Mouse (Mus musculus) fibroblast of lung, adult 2 months (primary cell): ENCODE data around the gene Vegfa.

Source experiments
- DNase-seq: peaks from one replicate; pipeline ENCODE4 v3.0.0-alpha.2; 2011; ENCODE audit warnings: low read depth

Vegfa gene

DNA sequence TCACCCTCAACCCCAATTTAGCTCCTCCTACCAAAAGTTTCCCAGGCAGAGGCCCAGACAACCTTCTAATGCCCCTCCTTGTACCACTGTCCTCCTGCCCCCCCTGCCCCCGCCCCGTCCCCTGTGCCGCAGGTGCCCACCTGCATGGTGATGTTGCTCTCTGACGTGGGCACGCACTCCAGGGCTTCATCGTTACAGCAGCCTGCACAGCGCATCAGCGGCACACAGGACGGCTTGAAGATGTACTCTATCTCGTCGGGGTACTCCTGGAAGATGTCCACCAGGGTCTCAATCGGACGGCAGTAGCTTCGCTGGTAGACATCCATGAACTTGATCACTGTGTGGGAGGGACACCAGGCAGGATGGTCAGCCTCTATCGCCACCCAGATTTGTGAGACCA, 7.0 kb downstream of the Vegfa start:
- no peak for DNase-seq

DNA sequence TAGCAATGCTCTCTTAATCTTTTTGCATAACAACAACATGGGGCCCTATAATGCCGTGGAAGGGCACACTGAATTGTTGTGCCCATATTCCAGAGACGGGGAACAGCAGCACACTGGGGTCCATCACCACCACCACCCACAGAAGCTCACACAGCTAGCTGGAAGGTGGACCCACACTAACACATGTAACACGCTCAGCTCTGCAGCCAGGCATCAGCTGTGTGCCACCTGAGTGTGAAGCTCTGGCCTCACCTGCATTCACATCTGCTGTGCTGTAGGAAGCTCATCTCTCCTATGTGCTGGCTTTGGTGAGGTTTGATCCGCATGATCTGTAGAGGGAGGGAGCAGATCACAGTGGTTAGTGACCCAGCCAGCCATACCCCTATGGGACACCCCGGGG, 8.0 kb downstream of the Vegfa start:
- no peak for DNase-seq

DNA sequence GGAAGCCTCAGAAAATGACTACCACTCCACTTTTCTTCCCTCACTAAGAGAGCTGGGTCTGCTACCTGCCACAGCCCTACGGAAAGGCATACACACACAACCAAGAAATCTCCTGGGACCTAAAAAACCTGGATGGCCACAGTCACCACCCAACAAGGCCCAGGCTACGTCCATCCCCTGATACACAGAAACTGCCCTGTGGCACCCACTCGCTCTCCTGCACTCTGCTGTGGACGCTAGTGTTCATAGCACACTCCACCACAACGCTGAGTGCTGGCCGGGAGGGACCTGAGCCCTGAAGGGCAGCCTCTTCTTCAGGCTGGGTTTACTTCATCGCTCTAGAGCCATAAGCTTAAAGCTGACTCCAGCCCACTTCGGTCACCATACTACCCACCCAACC, 8.6 kb downstream of the Vegfa start:
- DNase-seq: no peak

DNA sequence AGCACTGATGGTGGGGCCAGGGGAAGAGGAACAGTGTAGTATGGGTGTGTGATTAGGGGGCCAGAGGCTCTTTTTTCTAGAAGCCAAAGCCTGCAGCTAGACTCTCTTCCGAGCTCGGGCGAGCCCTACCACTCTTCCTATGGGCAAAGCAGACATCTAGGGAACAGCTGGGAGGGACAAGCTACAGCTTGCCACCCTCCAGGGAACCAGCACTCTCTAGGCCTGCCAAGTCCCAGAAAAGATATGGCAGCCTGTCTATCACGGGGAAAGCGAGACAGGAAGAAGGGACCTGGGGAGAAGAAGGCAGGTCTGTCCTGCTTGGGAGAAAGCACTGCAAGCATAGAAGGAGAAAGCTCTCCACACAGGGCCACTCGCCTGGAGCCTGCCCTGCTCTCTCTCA, 9.2 kb downstream of the Vegfa start:
- no peak for DNase-seq

DNA sequence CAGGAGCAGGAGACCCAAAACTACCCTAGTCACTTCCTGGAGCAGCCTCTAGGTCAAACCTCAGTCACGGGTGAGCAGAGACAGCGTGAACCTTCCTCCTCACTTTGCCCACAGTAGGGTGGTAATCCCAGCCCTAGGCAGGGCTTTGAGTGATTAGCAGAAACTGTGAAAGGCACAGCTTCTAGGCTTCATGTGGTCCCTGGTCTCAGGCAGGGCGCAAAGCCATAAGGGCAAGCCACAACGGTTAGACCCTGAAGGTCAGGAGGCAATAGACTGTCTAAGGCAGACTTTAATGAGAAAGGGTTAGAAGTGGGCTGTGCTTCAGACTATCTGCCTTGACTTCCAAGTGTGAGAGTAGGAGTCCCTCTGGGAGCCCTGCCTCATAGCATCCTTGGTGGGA, 9.7 kb downstream of the Vegfa start:
- DNase-seq: no peak

DNA sequence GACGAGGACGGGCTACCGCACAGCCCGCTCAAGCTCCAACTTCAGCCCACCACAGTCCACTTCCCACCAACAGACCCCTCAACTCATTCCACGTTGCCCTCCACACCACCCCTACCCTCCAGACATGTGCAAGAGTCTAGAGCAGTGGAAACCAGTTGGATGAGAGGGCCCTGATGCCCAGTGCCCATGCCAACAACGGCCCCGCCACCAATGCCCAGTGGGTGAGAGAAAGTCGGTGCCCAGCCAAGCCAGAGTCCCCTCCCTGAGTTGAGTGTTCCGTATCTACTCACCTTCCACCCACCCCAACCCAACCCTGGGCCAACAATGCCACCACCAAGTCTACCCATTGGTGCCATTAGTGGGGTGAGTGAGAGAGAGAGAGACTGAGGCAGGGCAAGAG, 10.4 kb downstream of the Vegfa start:
- no peak for DNase-seq

DNA sequence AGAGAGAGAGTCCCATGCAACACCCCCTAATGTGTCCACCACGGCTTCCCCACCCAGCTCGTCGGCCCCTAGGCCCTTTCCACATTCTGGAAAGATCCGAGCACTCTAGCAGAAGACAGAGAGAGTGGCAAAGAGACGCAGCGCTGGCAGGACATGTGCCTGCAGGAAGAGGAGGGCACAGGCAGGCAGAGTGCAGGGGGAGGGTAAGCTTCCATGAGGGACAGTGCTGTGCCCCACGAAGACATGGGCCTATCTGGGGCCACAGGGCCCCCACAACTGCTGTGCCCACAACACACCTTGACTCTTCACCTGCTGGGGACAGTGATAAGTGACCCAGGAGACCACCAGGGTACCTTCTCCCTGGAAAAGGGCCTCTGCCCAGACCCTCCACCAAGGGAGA, 11.0 kb downstream of the Vegfa start:
- no peak for DNase-seq

DNA sequence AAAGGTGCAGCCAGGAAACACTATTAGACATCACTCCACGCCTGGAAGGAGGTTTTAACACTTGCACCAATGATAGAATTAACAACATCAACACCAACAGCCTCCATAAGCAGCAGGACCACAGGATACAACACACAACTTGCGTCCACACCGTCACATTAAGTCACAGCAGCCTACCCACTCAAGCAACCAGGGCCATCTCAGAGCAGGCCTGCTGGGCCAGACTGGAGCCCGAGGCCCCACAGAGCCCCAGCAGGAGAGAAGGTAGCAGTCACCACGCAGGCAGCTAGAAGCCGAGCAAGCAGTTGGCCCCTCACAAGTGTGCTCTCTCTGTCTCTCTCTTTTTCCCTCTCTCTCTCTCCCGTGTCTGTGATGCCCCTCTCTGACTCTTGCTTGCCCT, 11.6 kb downstream of the Vegfa start:
- DNase-seq: no peak

DNA sequence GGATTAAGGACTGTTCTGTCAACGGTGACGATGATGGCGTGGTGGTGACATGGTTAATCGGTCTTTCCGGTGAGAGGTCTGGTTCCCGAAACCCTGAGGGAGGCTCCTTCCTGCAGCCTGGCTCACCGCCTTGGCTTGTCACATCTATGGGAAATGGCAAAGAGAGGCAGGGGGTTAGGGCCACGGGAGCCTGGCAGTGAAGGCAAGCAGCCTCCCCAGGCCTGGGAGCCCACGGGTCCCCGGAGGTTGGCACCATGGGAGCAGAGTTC, 13.5 kb downstream of the Vegfa start:
- no peak for DNase-seq

DNA sequence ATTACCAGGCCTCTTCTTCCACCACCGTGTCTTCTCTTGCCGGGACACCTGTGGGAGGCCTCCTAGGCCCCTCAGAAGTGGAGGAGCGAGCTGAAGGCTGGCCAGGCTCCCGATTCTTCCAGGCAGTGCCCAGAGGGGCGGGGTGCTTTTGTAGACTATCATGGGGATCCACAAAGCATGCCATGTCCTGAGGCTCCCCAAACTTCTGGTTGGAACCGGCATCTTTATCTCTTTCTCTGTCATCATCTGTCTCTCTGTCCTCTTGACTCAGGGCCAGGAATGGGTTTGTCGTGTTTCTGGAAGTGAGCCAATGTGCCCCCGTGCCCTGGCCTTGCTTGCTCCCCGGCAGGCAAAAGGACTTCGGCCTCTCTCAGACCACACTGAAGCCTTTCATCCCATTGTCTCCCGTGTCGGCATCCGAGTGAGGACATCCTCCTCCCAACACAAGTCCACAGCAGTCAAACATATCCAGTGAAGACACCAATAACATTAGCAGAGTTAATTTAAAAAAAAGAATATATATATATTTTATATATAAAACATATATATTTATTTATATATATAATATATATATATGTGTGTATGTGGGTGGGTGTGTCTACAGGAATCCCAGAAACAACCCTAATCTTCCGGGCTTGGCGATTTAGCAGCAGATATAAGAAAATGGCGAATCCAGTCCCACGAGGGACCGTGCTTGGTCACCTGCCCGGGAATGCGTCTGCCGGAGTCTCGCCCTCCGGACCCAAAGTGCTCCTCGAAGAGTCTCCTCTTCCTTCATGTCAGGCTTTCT, 14.0 kb downstream of the Vegfa start:
- DNase-seq: no peak

DNA sequence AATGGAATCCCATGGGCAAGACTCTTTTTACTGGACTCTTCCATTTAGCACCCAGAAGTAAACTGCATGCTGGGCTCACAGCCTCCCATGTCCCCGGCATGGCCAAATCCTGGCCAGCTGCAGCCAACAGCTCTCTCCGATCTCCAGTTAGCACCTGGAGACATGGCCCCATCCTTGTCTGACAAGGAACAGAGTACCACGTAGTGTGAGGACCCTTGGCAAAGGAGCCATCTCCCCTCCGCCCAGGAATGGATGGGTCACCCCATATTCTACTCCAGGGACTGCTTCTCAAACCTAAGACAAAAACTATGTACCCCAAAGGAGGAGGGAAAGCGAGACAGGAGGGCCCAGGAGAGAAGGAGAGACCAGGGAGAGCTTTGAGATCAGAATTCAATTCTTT, 15.6 kb downstream of the Vegfa start:
- DNase-seq: no peak

DNA sequence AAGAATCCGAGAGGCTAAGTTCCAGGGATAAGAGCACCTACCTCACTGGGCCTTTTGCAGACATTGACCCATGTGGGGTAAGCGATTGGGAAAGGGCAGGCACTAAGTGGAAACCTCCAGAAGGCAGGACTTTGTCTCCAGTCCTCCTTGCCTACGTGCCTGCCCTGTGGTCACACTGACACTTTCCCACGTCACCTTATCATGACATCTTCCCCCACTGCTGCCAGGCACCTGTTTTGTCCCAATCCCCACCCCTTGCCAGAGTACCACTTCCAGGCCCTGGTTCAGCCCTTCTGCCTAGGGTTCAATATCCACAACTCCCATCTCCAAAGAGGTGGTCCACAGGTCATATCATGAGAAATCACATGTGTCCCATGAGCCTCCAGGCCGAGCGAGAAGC, 16.2 kb downstream of the Vegfa start:
- DNase-seq: no peak

DNA sequence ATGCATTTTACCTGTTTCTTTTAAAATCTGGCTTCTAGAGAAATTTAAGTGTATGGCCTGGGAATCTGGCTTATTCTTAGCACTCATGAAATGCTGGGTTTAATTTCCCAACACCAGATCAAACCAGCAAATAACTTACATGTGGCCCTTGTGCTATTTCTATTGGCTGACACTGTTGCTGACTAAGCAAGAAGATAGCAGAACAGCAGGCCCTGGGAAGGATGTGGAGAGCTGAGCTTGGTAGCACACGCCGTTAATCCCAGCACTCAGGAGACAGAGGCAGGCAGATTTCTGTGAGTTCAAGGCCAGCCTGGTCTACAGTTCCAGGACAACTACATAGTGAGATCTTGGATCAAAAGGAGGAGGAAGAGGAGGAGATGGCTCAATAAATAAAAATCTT, 17.2 kb downstream of the Vegfa start:
- no peak for DNase-seq

DNA sequence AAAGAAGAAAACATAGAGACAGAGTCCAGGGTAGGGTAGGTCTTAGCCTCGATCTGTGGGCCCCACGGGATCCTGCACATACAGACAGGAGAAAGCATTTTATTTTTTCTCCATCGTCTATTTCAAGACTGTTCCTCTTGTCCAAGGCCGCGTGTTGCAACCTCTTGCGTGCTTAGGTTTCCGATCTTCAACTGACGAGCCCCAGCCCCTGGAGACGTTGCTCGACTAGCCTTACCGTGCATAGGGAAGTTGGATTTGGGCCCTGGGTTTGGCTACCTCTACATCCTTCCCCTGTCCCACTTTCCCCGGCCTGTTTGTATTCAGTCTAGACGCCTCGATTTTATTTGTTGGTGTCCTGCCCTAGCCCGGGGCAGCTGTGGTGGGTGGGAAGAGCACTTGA, 18.6 kb downstream of the Vegfa start:
- no peak for DNase-seq

DNA sequence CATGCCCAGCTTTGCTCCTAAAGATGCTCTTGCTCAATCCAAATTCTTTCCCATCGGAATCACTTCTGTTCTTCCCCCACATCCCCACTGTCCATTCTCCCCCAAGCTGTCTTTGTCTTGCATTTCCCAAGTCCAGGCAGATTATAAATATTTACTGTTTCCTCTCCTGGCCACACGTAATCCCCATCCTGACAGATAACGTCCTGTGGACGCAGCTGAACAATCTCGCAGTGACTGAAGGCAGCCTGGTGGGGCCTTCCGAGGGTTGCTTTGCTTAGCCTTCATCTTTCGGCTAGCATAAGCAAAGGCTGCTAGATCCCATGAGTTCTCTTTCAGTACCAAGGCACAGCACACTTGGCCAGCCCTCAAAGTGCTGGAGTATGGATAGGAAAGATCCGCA, 20.0 kb downstream of the Vegfa start:
- DNase-seq: no peak

DNA sequence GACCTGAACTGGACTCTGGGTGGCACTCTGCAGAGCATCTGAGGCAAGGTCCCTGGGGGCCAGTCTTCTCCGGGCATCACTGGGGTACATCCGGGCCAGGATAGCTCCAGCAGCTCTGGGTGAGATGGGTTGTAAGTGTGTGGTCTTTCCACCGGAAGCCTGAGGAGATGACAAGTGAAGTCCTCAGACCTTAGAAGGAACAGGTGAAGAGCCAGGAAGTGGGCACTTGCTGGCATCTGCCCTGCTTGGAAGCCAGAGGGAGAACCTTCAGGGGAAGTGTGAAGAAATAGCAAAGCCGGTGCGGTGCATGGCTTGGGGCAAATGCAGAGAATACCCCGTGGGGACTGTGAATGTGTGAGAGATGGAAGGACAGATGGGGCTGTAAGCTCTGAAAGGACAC, 21.7 kb downstream of the Vegfa start:
- no peak for DNase-seq

DNA sequence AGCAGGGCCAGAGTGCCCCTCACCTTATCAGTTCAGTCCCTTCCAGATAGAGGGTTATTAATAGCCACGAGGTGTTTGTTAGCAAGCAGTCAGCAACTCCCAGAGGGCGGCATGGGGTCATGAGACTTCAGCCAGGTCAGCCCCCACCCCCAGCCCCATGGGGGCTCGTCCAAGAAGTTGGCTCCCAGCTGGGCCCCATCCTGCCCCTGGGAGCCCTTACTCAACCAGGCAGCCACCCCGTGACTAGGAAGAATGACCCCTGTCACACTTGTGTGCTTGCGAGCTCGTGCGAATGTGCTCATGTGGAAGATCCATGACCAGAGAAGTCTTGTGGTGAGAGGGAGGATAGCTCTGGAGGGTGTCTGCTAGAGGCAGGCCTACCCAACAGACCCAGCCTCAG, 23.0 kb downstream of the Vegfa start:
- DNase-seq: no peak

DNA sequence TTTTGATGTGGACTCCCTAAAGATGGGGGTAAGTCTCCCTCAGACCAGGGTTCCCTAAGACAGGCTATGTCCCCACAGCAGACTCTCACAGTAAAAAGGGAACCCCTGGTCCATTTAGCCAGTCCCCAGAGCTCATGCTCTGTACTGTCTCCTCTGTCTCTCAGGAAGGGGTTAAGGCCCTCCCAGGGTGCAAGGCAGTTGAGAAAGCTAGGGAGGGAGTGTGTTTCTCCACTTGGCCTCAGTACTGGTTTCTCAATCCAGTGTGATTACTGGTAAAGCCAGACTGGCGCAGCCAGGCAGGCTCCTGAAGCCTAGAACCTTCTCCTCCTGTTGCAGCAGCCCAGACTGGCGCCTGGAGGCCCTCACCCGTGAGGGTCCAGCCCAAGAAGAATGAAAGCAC, 26.7 kb downstream of the Vegfa start:
- no peak for DNase-seq

DNA sequence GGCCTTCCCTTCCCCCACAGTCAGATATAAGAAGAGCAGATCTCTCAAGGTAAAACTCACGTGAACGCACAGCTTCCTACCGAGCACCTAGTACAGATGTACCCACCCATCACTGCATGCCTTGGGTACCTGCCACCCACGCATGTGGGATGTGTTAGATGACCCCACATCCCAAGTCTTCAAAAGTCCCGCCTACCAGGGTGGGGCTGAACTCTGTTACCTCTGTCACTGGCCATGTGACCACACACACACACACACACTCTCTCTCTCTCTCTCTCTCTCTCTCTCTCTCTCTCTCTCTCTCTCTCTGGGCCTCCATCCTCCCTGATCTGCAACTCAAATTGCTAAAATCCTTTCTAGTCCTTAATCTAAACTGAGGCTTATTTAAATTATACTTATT, 27.7 kb downstream of the Vegfa start:
- no peak for DNase-seq

DNA sequence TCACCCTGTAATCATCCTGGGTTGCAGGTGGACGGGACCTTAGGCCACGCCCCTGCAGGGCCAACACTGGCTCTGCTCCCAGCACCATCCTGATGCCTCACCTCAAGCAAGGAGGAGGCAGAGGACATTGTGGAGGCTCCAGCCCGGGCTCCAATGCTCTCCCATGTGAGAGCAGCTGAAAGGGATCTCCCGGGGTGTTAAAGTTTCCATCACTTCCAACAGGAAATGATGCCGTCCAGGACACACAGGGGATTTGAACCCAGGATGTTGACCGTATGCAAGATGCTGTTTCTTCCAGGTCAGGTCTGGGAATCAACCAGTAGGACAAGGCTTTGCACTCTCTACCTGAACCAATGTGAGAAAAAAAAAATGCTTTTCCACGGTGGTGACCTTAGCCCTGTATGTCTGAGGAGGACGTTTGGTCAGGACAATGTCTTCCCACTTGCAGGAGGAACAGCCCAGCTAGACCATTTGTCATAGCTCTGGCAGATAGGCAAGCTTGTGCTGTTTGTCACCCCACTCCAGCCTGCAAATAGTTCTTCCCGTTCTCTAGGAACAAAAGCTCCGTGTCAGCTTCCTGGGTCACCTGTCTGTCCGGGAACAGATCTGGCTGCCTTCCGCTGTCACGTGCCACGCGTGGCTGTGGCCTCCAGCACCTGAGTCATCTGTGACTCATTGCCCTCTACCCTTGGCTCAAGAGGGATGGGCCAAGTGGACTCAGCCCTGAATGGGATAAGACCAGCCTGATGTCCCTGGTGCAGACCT, 28.3 kb downstream of the Vegfa start:
- no peak for DNase-seq

DNA sequence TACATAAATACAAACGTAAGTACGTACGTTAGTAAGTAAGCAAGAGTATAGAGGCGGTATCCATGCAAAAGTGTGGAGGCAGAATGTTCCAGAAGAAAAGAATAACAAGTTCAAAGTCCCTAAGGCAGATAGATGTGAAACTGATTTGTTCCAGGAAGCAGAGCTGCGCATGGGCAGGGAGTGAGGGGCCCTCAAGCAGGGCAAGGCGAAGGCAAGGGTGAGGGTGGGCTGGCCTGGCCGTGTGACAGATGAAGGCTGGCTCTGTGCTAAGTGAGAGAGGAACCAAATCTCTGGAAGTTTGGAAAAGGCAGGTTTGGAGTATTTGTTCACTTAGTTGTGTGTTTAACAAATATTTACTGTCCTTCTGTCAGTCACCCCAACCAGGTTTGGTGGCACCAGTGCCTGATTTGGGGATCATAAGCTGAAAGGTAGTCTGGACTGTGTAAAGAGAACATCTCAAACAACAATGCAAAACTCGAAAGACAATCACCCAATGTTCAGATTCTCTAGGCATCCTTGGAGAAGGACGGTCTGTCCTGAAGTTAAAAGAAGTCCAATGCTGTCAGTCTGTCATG, 32.7 kb downstream of the Vegfa start:
- DNase-seq: no peak

DNA sequence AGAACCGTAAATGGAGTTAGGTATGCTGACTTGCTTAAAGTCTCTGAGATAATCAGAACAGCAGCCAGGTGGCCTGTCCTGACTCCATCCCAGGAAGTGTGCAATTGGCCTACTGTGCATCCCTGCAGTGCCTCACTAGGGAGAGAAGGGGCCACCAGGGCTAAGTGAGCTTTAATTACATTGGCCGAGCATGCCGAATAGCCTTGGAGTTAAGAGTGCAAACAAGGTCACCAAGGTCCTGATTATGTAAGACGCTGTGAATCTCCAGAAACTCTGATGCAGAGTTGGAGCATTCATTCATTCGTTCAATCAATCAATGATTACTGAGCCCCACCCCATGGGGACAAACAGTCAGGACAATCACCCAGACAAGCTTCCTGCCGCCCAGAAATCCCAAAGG, 33.8 kb downstream of the Vegfa start:
- DNase-seq: no peak

DNA sequence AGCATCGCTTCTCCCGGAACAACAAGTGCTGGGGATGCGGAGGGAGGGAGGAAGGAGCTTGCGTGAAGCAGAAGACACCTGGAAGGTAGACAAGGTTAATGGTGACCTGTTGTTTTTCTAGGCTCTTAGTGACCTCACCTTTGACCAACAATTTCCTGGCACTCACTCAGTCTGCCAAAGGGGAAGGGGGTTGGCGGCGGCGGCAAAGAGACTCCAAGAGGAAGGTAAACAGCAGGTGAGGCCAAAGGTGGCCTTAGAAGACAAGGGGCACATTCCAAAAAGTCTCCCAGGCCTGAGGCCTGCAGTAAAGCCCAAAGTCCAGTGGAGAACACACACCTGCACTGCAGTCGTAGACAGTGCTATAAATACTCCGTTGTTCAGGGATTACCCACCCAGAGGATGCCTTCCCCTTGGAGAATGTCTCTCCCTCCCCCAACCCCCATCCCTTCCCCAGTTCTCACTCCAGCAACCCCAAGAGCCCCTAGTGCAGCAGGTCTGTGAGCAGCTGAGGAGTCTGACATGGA, 35.2 kb downstream of the Vegfa start:
- DNase-seq: no peak
